In genomic region chr1:156476016-156476415, GRCm38 (mm10) we compare ENCODE assay signal across 22 mouse cellular contexts. TPM values are rescaled to one million over a fixed set of nuclear protein-coding genes. Genes with fewer than 3 reads are reported as not detected.
"Had no signal": no experiment of that assay in that cellular context is flagged by ENCODE, and none has a peak within 500 bp of the region (broad histone marks: within the 10 kb centered on the region; RNA-seq: fewer than 3 reads in every experiment).

No protein-coding gene starts in this region.

- H3K27ac ChIP-seq: kidney, postnatal 0 days; left cerebral cortex, adult 2 months; liver, embryonic 12.5 days; liver, embryonic 15.5 days; macrophage; midbrain, embryonic 12.5 days; midbrain, embryonic 15.5 days; neural tube, embryonic 12.5 days; neural tube, embryonic 15.5 days; stomach, embryonic 15.5 days had no signal

- DNase-seq: kidney, adult 2 months; kidney, postnatal 36 days; layer of hippocampus, postnatal 36 days; lung, adult 18-20 months; lung, postnatal 14 days; retina, postnatal 1 day; right cerebral cortex, postnatal 25 days; spleen, adult 18-20 months; thymus, adult 2 months; thymus, postnatal 14 days; thymus, postnatal 4 days had no signal

- H3K9me3 ChIP-seq: liver, embryonic 12.5 days; liver, embryonic 15.5 days; midbrain, embryonic 12.5 days; midbrain, embryonic 15.5 days; neural tube, embryonic 12.5 days; neural tube, embryonic 15.5 days; stomach, embryonic 15.5 days had no signal

- H3K36me3 ChIP-seq: liver, embryonic 12.5 days; liver, embryonic 15.5 days; midbrain, embryonic 12.5 days; midbrain, embryonic 15.5 days; neural tube, embryonic 12.5 days; neural tube, embryonic 15.5 days; stomach, embryonic 15.5 days had no signal

- H3K27me3 ChIP-seq: midbrain, embryonic 12.5 days; midbrain, embryonic 15.5 days; neural tube, embryonic 15.5 days; stomach, embryonic 15.5 days had no signal

- H3K4me3 ChIP-seq: left cerebral cortex, adult 2 months; liver, embryonic 12.5 days; liver, embryonic 15.5 days; midbrain, embryonic 12.5 days; midbrain, embryonic 15.5 days; neural tube, embryonic 12.5 days; neural tube, embryonic 15.5 days; stomach, embryonic 15.5 days had no signal

- H3K9ac ChIP-seq: liver, embryonic 12.5 days; liver, embryonic 15.5 days; midbrain, embryonic 12.5 days; midbrain, embryonic 15.5 days; neural tube, embryonic 12.5 days; neural tube, embryonic 15.5 days; stomach, embryonic 15.5 days had no signal

- H3K4me2 ChIP-seq: liver, embryonic 12.5 days; liver, embryonic 15.5 days; midbrain, embryonic 12.5 days; midbrain, embryonic 15.5 days; neural tube, embryonic 12.5 days; neural tube, embryonic 15.5 days; stomach, embryonic 15.5 days had no signal

- ATAC-seq: intestine, postnatal 0 days; liver, embryonic 12.5 days; midbrain, embryonic 15.5 days had no signal

RNA-seq across cellular contexts. Expression of gene Axdnd1, which starts 55.1 kb away (rescaled TPM):
- polyA plus RNA-seq: intestine, postnatal 0 days; kidney, adult 2 months; liver, embryonic 12.5 days; liver, embryonic 15.5 days; midbrain, embryonic 12.5 days; neural tube, embryonic 12.5 days; neural tube, embryonic 15.5 days had no signal
